Mouse (Mus musculus) small intestine, adult 2 months (tissue): ENCODE data around the gene Cd79b.

Experiments
- CTCF ChIP-seq: fragments of 200-500 bp; IDR thresholded peaks from 2 replicates; pipeline ENCODE4 v1.5.1; 2012; ENCODE audit warnings: low read depth, mild to moderate bottlenecking, control low read depth, inconsistent platforms, low read length, moderate library complexity, mixed read lengths; ENCODE audit not compliant: insufficient replicate concordance, insufficient read length; ENCODE audit errors: extremely low read depth
- POLR2A ChIP-seq: fragments of 200-500 bp; IDR thresholded peaks from 2 replicates; pipeline ENCODE4 v1.6.1; 2012; ENCODE audit warnings: low read depth, mild to moderate bottlenecking, control low read depth, inconsistent platforms, low read length, moderate library complexity

- TF ChIP-seq CTCF = no peak
- TF ChIP-seq POLR2A = no peak
These were observed 45.5 kb downstream of the Cd79b start for GRCm38 (mm10) chr11:106269060-106269431.
